Mouse (Mus musculus) liver, adult 2 months (tissue): ENCODE measurements around the gene Dnah8.

Experiments
- CTCF ChIP-seq: fragments of 200-500 bp; IDR thresholded peaks from 2 replicates; pipeline ENCODE4 v1.5.1; 2011; ENCODE audit warnings: low read depth, low read length, control low read depth
- POLR2A ChIP-seq: fragments of 200-500 bp; IDR thresholded peaks from 2 replicates; pipeline ENCODE4 v1.6.1; 2011; ENCODE audit warnings: low read length, control low read depth; ENCODE audit not compliant: insufficient read depth; ENCODE audit errors: extremely low read depth

- TF ChIP-seq POLR2A, result no peak
- TF ChIP-seq CTCF, result no peak
These were observed 168.2 kb downstream of the Dnah8 start for GRCm38 (mm10) chr17:30792396-30792795.
